Mouse (Mus musculus): ENCODE data around the gene Col23a1. TPM values are rescaled to one million over a fixed set of nuclear protein-coding genes. Genes with fewer than 3 reads are reported as not detected.
"Not testable (repeated sequence)": the region's sequence is repeated elsewhere in the genome, so short reads cannot be mapped to it uniquely, and the experiment has no call there.

Gene Col23a1
- polyA plus RNA-seq, 1 experiment from 2014 or later = 24.3 TPM

- no peaks in the 10 kb centered on the region for H3K36me3 ChIP-seq (replicated peaks)
- H3K9me3 ChIP-seq = no peaks in the 10 kb centered on the region
- 89% methylated on average over 6 of the region's 6 CpGs for WGBS
- H3K4me1 ChIP-seq = peaks cover 18% of the 10 kb centered on the region; the same call in 1 of the 2 replicates
- no peak overlapping the region; the same call in 1 of the 2 replicates for H3K27ac ChIP-seq (replicated peaks)
- no peak overlapping the region for H3K4me3 ChIP-seq
- no peaks in the 10 kb centered on the region for H3K27me3 ChIP-seq (replicated peaks; ENCODE audit: low read depth, poor library complexity, severe bottlenecking)
- DNase-seq (ENCODE audit: low spot score) = no peak
Observed at GRCm38 (mm10) chr11:51337585-51337984, 47.9 kb downstream of the Col23a1 start.

GRCm38 (mm10) chr11:51338416-51338815, 48.7 kb downstream of the Col23a1 start:
- Histone ChIP-seq H3K4me3 (no peak overlapping the region), H3K36me3 (replicated peaks) (no peaks in the 10 kb centered on the region), H3K4me1 (peaks cover 27% of the 10 kb centered on the region), H3K27me3 (replicated peaks; ENCODE audit: low read depth, poor library complexity, severe bottlenecking) (no peaks in the 10 kb centered on the region), H3K27ac (replicated peaks) (no peak overlapping the region), H3K9me3 (no peaks in the 10 kb centered on the region)
- 78% methylated on average over 7 of the region's 7 CpGs for WGBS
- no peak for DNase-seq (ENCODE audit: low spot score)

- 73% methylated on average over 2 of the region's 2 CpGs for WGBS
- H3K4me3 ChIP-seq = no peak overlapping the region
- H3K27me3 ChIP-seq (replicated peaks; ENCODE audit: low read depth, poor library complexity, severe bottlenecking) = no peaks in the 10 kb centered on the region
- peaks cover 47% of the 10 kb centered on the region for H3K4me1 ChIP-seq
- DNase-seq (ENCODE audit: low spot score) = no peak
- no peaks in the 10 kb centered on the region for H3K36me3 ChIP-seq (replicated peaks)
- H3K9me3 ChIP-seq = no peaks in the 10 kb centered on the region
- no peak overlapping the region for H3K27ac ChIP-seq (replicated peaks)
Observed at GRCm38 (mm10) chr11:51341091-51341490, 51.4 kb downstream of the Col23a1 start.

GRCm38 (mm10) chr11:51342776-51343175, 53.1 kb downstream of the Col23a1 start:
- 93% methylated on average over 6 of the region's 6 CpGs for WGBS
- Histone ChIP-seq H3K27ac (replicated peaks) (no peak overlapping the region), H3K4me1 (peaks cover 59% of the 10 kb centered on the region), H3K36me3 (replicated peaks) (no peaks in the 10 kb centered on the region), H3K4me3 (no peak overlapping the region), H3K27me3 (replicated peaks; ENCODE audit: low read depth, poor library complexity, severe bottlenecking) (no peaks in the 10 kb centered on the region), H3K9me3 (no peaks in the 10 kb centered on the region)
- DNase-seq (ENCODE audit: low spot score) = no peak

GRCm38 (mm10) chr11:51343312-51343711, 53.6 kb downstream of the Col23a1 start:
- Histone ChIP-seq H3K4me1 (peaks cover 62% of the 10 kb centered on the region), H3K9me3 (no peaks in the 10 kb centered on the region), H3K4me3 (no peak overlapping the region), H3K27ac (replicated peaks) (no peak overlapping the region; the same call in 1 of the 2 replicates), H3K36me3 (replicated peaks) (no peaks in the 10 kb centered on the region), H3K27me3 (replicated peaks; ENCODE audit: low read depth, poor library complexity, severe bottlenecking) (no peaks in the 10 kb centered on the region)
- WGBS = 77% methylated on average over 4 of the region's 4 CpGs
- no peak for DNase-seq (ENCODE audit: low spot score)

GRCm38 (mm10) chr11:51343728-51344289, 54.1 kb downstream of the Col23a1 start:
- 91% methylated on average over 5 of the region's 5 CpGs for WGBS
- Histone ChIP-seq H3K27ac (replicated peaks) (no peak overlapping the region), H3K36me3 (replicated peaks) (no peaks in the 10 kb centered on the region), H3K27me3 (replicated peaks; ENCODE audit: low read depth, poor library complexity, severe bottlenecking) (no peaks in the 10 kb centered on the region), H3K9me3 (no peaks in the 10 kb centered on the region), H3K4me1 (peaks cover 63% of the 10 kb centered on the region), H3K4me3 (no peak overlapping the region)
- DNase-seq (ENCODE audit: low spot score) = no peak

- Histone ChIP-seq H3K9me3 (no peaks in the 10 kb centered on the region), H3K4me3 (no peak overlapping the region), H3K4me1 (peaks cover 78% of the 10 kb centered on the region), H3K36me3 (replicated peaks) (no peaks in the 10 kb centered on the region), H3K27me3 (replicated peaks; ENCODE audit: low read depth, poor library complexity, severe bottlenecking) (no peaks in the 10 kb centered on the region), H3K27ac (replicated peaks) (no peak overlapping the region)
- DNase-seq (ENCODE audit: low spot score) = no peak
- WGBS = 92% methylated on average over 21 of the region's 21 CpGs
Observed at GRCm38 (mm10) chr11:51345481-51346465, 56.1 kb downstream of the Col23a1 start.

GRCm38 (mm10) chr11:51347756-51348155, 58.0 kb downstream of the Col23a1 start:
- Histone ChIP-seq H3K4me3 (no peak overlapping the region), H3K4me1 (peaks cover 86% of the 10 kb centered on the region), H3K27me3 (replicated peaks; ENCODE audit: low read depth, poor library complexity, severe bottlenecking) (no peaks in the 10 kb centered on the region), H3K9me3 (no peaks in the 10 kb centered on the region), H3K27ac (replicated peaks) (no peak overlapping the region), H3K36me3 (replicated peaks) (no peaks in the 10 kb centered on the region)
- peak; percentile 34 for DNase-seq (ENCODE audit: low spot score)
- 42% methylated on average over 2 of the region's 2 CpGs for WGBS

GRCm38 (mm10) chr11:51349665-51350064, 59.9 kb downstream of the Col23a1 start:
- H3K36me3 ChIP-seq (replicated peaks) = no peaks in the 10 kb centered on the region
- DNase-seq (ENCODE audit: low spot score) = no peak
- no peak overlapping the region; the same call in 1 of the 2 replicates for H3K27ac ChIP-seq (replicated peaks)
- H3K27me3 ChIP-seq (replicated peaks; ENCODE audit: low read depth, poor library complexity, severe bottlenecking) = no peaks in the 10 kb centered on the region
- no peak overlapping the region for H3K4me3 ChIP-seq
- peaks cover 81% of the 10 kb centered on the region for H3K4me1 ChIP-seq
- H3K9me3 ChIP-seq = no peaks in the 10 kb centered on the region

GRCm38 (mm10) chr11:51351151-51351550, 61.4 kb downstream of the Col23a1 start:
- no peaks in the 10 kb centered on the region for H3K27me3 ChIP-seq (replicated peaks; ENCODE audit: low read depth, poor library complexity, severe bottlenecking)
- H3K4me1 ChIP-seq = peaks cover 69% of the 10 kb centered on the region
- H3K4me3 ChIP-seq = no peak overlapping the region
- 84% methylated on average over 9 of the region's 9 CpGs for WGBS
- no peak for DNase-seq (ENCODE audit: low spot score)
- H3K27ac ChIP-seq (replicated peaks) = 0 out of 2 replicates have a peak overlapping the region, but pooled peaks have one; percentile 30
- H3K9me3 ChIP-seq = no peaks in the 10 kb centered on the region
- no peaks in the 10 kb centered on the region for H3K36me3 ChIP-seq (replicated peaks)

GRCm38 (mm10) chr11:51351841-51352240, 62.1 kb downstream of the Col23a1 start:
- H3K36me3 ChIP-seq (replicated peaks) = no peaks in the 10 kb centered on the region
- peaks cover 62% of the 10 kb centered on the region for H3K4me1 ChIP-seq
- no peaks in the 10 kb centered on the region for H3K9me3 ChIP-seq
- H3K27ac ChIP-seq (replicated peaks) = peak overlapping the region; percentile 30; the same call in 1 of the 2 replicates
- DNase-seq (ENCODE audit: low spot score) = no peak
- H3K4me3 ChIP-seq = no peak overlapping the region
- H3K27me3 ChIP-seq (replicated peaks; ENCODE audit: low read depth, poor library complexity, severe bottlenecking) = no peaks in the 10 kb centered on the region
- WGBS = 51% methylated on average over 5 of the region's 5 CpGs

GRCm38 (mm10) chr11:51353746-51354145, 64.0 kb downstream of the Col23a1 start:
- WGBS = 82% methylated on average over 5 of the region's 5 CpGs
- no peaks in the 10 kb centered on the region for H3K9me3 ChIP-seq
- peaks cover 48% of the 10 kb centered on the region for H3K4me1 ChIP-seq
- H3K4me3 ChIP-seq = no peak overlapping the region
- H3K27me3 ChIP-seq (replicated peaks; ENCODE audit: low read depth, poor library complexity, severe bottlenecking) = no peaks in the 10 kb centered on the region
- H3K27ac ChIP-seq (replicated peaks) = no peak overlapping the region
- no peaks in the 10 kb centered on the region for H3K36me3 ChIP-seq (replicated peaks)
- DNase-seq (ENCODE audit: low spot score) = no peak

- H3K27me3 ChIP-seq (replicated peaks; ENCODE audit: low read depth, poor library complexity, severe bottlenecking); H3K4me3 ChIP-seq; H3K27ac ChIP-seq (replicated peaks); DNase-seq (ENCODE audit: low spot score); H3K4me1 ChIP-seq; H3K36me3 ChIP-seq (replicated peaks); H3K9me3 ChIP-seq: not testable (repeated sequence)
- WGBS = 95% methylated on average over 9 of the region's 9 CpGs
Observed at GRCm38 (mm10) chr11:51358981-51359380, 69.3 kb downstream of the Col23a1 start.

Data from embryonic facial prominence, embryonic 10.5 days (tissue).